Mouse (Mus musculus) testis, adult 2 months (tissue): ENCODE measurements at regions not wholly inside any gene's neighbourhood (a gene's known extent, or its start where the extent isn't known, plus 50 kb on each side); places are given as distances from the start of the nearest gene placed in this dataset.

Experiments used
- CTCF ChIP-seq: fragments of 200-500 bp; IDR thresholded peaks from 2 replicates; pipeline ENCODE4 v1.5.1; 2012; ENCODE audit warnings: low read depth, mild to moderate bottlenecking, inconsistent platforms, low read length, moderate library complexity; ENCODE audit not compliant: control insufficient read depth, insufficient read depth, insufficient replicate concordance
- POLR2A ChIP-seq: fragments of 200-500 bp; IDR thresholded peaks from 2 replicates; pipeline ENCODE4 v1.6.1; 2012; ENCODE audit warnings: low read depth, mild to moderate bottlenecking, inconsistent platforms, low read length, moderate library complexity; ENCODE audit not compliant: control insufficient read depth

DNA sequence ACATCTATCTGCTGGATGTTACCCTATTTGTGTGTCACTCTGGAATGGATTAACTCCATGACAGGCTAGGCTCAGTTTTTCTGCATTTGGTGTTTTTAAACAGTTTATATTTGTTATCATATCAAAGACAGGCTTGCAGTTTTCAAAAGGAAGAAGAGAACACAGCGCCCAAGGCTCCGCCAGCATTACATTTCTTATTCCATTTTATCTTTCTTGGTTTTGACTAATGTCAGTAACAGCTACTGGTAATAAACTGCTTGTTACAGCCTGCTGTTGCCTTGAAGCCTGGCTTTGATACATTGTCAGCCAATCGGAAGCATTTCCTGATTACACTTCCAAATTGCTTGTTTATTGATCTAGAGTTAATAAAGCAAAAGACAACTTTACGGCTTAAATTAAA lies 219.4 kb upstream of the Mdfic start:
- TF ChIP-seq CTCF (no peak), POLR2A (no peak)
